Mouse (Mus musculus) bone marrow, adult 2 months (tissue): ENCODE measurements around the gene Hcfc1. TPM values are rescaled to one million over a fixed set of nuclear protein-coding genes. Genes with fewer than 3 reads are reported as not detected.
A peak's percentile ranks its signal among the peaks of the same experiment; 100 is the strongest.

ENCODE experiments used
- H3K27ac ChIP-seq: fragments of 200-500 bp; 2 replicates; pipeline ENCODE4 v1.5.1; 2012; ENCODE audit warnings: low read depth, mild to moderate bottlenecking, control low read depth, inconsistent platforms, low read length; ENCODE audit not compliant: control insufficient read depth, poor library complexity, insufficient read depth
- H3K4me1 ChIP-seq: fragments of 200-500 bp; 2 replicates; pipeline ENCODE4 v1.6.1; 2011; ENCODE audit warnings: low read length; ENCODE audit not compliant: control insufficient read depth, insufficient read depth
- H3K4me3 ChIP-seq: fragments of 200-500 bp; replicated peaks from 2 replicates; pipeline ENCODE3; 2011; ENCODE audit warnings: mild to moderate bottlenecking, low read depth, low read length, control low read depth; ENCODE audit not compliant: control insufficient read depth
- CTCF ChIP-seq: fragments of 200-500 bp; IDR thresholded peaks from 2 replicates; pipeline ENCODE4 v1.5.1; 2011; ENCODE audit warnings: low read length, control low read depth; ENCODE audit not compliant: control insufficient read depth, insufficient read depth
- POLR2A ChIP-seq: fragments of 200-500 bp; IDR thresholded peaks from 2 replicates; pipeline ENCODE4 v1.6.1; 2011; ENCODE audit warnings: low read depth, mild to moderate bottlenecking, control low read depth, low read length, borderline replicate concordance; ENCODE audit not compliant: control insufficient read depth
- WGBS: fragments of 180-500 bp; shearing (Covaris S2); methylation state at CpG from one replicate; pipeline ENCODE4 v1.1.7; 2018; 5-methylcytosine and 5-hydroxymethylcytosine counted together
- polyA plus RNA-seq: library from polyadenylated mRNA; stranded (reverse); fragments of >200 nt; gene quantifications from 2 replicates; pipeline ENCODE4 v1.2.4, GENCODE M21; 2011; ENCODE audit warnings: low replicate concordance; ENCODE audit not compliant: missing spikeins, insufficient read depth, insufficient read length

Hcfc1 gene
- polyA plus RNA-seq, 1 experiment = 58.8 TPM

GRCm38 (mm10) chrX:73977783-73978182, 11.6 kb upstream of the Hcfc1 start:
- H3K27ac ChIP-seq = no peak overlapping the region
- H3K4me1 ChIP-seq = no peaks in the 10 kb centered on the region
- WGBS = 81% methylated on average over 1 of the region's 1 CpGs
- no peak for TF ChIP-seq POLR2A
- no peak overlapping the region for H3K4me3 ChIP-seq

GRCm38 (mm10) chrX:73976283-73976682, 10.1 kb upstream of the Hcfc1 start:
- 90% methylated on average over 2 of the region's 2 CpGs for WGBS
- no peaks in the 10 kb centered on the region for H3K4me1 ChIP-seq
- TF ChIP-seq CTCF = no peak
- TF ChIP-seq POLR2A = no peak
- H3K27ac ChIP-seq = no peak overlapping the region
- H3K4me3 ChIP-seq = no peak overlapping the region

- 65% methylated on average over 4 of the region's 4 CpGs for WGBS
- no peak for TF ChIP-seq CTCF
- Histone ChIP-seq H3K4me3 (no peak overlapping the region), H3K27ac (no peak overlapping the region), H3K4me1 (no peaks in the 10 kb centered on the region)
These were observed 6.6 kb upstream of the Hcfc1 start for GRCm38 (mm10) chrX:73972774-73973173.

- Histone ChIP-seq H3K27ac (no peak overlapping the region), H3K4me1 (no peaks in the 10 kb centered on the region), H3K4me3 (no peak overlapping the region)
- TF ChIP-seq POLR2A (no peak), CTCF (no peak)
These were observed 4.6 kb upstream of the Hcfc1 start for GRCm38 (mm10) chrX:73970781-73971180.

GRCm38 (mm10) chrX:73969729-73970128, 3.6 kb upstream of the Hcfc1 start:
- TF ChIP-seq POLR2A = no peak
- no peak for TF ChIP-seq CTCF
- H3K27ac ChIP-seq = peak overlapping the region; percentile 39; the same call in 1 of the 2 replicates
- 52% methylated on average over 2 of the region's 2 CpGs for WGBS
- H3K4me1 ChIP-seq = no peaks in the 10 kb centered on the region
- H3K4me3 ChIP-seq = no peak overlapping the region

- no peaks in the 10 kb centered on the region for H3K4me1 ChIP-seq
- H3K4me3 ChIP-seq = no peak overlapping the region
- H3K27ac ChIP-seq = peak overlapping the region; percentile 39; the same call in 1 of the 2 replicates
- TF ChIP-seq CTCF (no peak), POLR2A (no peak)
- 67% methylated on average over 1 of the region's 1 CpGs for WGBS
These were observed 3.0 kb upstream of the Hcfc1 start for GRCm38 (mm10) chrX:73969167-73969566.

- Histone ChIP-seq H3K4me3 (peak overlapping the region; percentile 98), H3K4me1 (no peaks in the 10 kb centered on the region), H3K27ac (peak overlapping the region; percentile 100)
- WGBS = 13% methylated on average over 60 of the region's 60 CpGs
- TF ChIP-seq POLR2A (peak; percentile 70; the same call in 1 of the 2 replicates), CTCF (no peak)
These were observed 1.3 kb upstream of the Hcfc1 start for GRCm38 (mm10) chrX:73967177-73968075.

- 12% methylated on average over 20 of the region's 20 CpGs for WGBS
- TF ChIP-seq POLR2A (peak; percentile 39; the same call in 1 of the 2 replicates), CTCF (no peak)
- Histone ChIP-seq H3K27ac (peak overlapping the region; percentile 100), H3K4me3 (peak overlapping the region; percentile 98), H3K4me1 (no peaks in the 10 kb centered on the region; the same call in 1 of the 2 replicates)
These were observed 850 bp downstream of the Hcfc1 start for GRCm38 (mm10) chrX:73965307-73965706.
